Mouse (Mus musculus): ENCODE measurements around the gene Pla2g12b.

Pla2g12b gene

GRCm38 (mm10) chr10:59416623-59417022 lies 13.2 kb downstream of the Pla2g12b start:
- DNase-seq: no peak

DNA sequence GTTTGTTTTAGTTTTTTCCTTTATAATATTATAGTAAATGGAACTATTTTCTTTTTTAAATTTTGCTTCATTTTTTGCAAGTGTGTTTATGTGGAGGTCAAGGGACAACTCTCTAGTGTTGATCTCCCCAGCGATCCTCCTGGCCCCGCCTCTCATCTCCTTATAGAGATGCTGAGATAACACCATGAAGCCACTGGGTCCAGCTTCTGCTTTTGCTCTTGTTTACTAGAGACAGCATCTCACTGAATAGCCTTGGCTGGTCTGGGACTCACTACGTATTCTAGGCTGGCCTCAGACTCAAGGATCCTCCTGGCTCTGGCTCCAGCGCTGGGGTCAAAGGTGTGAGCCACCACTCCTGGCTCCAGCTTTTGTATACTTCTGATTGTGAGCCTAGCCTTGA lies 16.1 kb downstream of the Pla2g12b start:
- no peak for DNase-seq

- no peak for DNase-seq
Observed at GRCm38 (mm10) chr10:59424453-59424852, 21.0 kb downstream of the Pla2g12b start.

- no peak for DNase-seq
Observed at GRCm38 (mm10) chr10:59425369-59425768, 21.9 kb downstream of the Pla2g12b start.

- DNase-seq: no peak
Observed at GRCm38 (mm10) chr10:59426371-59426770, 22.9 kb downstream of the Pla2g12b start.

- DNase-seq: no peak
Observed at GRCm38 (mm10) chr10:59429448-59430135, 26.1 kb downstream of the Pla2g12b start.

- DNase-seq: no peak
Observed at GRCm38 (mm10) chr10:59430701-59431218, 27.3 kb downstream of the Pla2g12b start.

- no peak for DNase-seq
Observed at GRCm38 (mm10) chr10:59435746-59436145, 32.3 kb downstream of the Pla2g12b start.

- no peak for DNase-seq
Observed at GRCm38 (mm10) chr10:59438651-59439050, 35.2 kb downstream of the Pla2g12b start.

- DNase-seq: no peak
Observed at GRCm38 (mm10) chr10:59439508-59439931, 36.1 kb downstream of the Pla2g12b start.

GRCm38 (mm10) chr10:59440177-59440576 lies 36.7 kb downstream of the Pla2g12b start:
- no peak for DNase-seq

DNA sequence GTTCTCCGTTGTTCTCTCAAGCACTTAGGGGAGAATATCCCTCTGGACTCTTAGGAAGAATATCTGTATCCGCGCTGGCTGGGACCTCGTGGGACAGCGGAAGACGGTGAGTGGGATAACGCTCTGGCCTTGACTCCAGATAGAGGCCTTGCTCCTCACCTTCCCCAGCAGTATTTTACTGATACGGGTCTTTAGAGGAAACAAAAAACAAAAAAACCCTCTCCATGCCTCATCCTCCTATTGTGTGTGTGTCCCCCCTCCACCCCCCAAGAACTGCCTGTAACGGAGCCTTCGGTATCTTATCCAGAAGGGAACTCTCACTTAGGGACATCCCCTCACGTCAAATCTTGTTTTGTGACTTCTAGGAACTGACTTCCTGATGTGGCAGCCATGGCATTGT lies 38.3 kb downstream of the Pla2g12b start, which contains the start of gene Oit3:
Gene Oit3 (minus strand): TSS at position 44 of the 400 bp plus-strand sequence.
- no peak for DNase-seq

DNA sequence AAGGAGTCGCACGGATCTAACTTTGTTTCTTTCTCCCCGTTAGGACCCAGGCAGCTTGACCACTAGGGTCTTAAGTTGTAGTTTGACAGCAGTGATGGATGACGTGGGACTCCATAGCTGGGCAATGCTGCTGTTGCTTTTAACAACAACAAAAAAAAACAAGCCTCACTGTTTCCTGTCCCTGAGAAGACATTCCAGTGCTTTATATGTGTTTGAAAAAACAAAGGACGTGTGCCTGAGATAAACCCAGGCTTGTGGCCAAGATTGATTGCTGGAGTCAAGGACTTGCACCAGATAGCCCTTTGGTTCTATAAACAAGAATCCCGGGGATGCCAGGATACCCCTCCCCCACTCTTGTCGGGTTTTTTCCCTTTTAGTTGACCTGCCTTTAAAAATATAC lies 39.8 kb downstream of the Pla2g12b start:
- DNase-seq: no peak

GRCm38 (mm10) chr10:59444106-59444505 lies 40.6 kb downstream of the Pla2g12b start:
- no peak for DNase-seq

DNA sequence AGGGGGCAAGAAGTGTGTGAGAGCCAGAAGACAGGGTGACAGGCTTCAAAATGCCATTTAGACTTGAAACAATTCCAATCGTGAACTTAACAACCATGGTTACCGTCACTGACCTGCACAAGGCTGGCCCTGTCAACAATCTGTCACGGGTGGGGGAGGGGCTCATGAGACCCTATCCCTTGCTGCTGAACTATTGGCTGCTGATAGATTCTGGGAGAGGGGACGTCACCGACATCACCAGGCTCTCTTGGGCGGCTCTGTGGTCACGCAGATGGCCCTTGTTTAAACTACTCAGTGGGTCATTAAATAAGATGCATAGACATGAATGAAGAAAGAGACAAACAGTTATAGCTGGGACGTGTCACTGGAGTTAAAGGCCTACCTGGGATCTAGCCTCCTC lies 41.2 kb downstream of the Pla2g12b start:
- no peak for DNase-seq

- DNase-seq: no peak
Observed at GRCm38 (mm10) chr10:59446911-59447437, 43.5 kb downstream of the Pla2g12b start.

DNA sequence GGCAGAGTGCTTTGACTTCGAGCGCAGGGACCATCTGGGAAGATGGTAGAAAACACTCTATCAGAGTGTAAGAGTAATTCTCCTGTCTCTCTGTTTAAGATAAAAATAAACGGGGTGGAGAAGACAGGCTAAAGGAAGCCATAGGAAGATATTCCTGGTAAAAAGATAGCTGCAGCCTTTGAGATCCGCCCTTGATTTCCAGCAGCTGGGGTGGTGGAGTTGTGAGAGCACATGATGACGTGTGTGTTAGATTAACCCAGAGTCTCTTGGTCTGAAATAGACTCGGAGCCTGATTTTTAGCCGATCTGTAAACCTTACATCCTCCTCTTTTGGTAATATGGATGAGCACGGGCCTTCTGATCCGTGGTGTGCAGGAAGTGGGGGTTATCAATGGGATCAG lies 44.1 kb downstream of the Pla2g12b start:
- no peak for DNase-seq

DNA sequence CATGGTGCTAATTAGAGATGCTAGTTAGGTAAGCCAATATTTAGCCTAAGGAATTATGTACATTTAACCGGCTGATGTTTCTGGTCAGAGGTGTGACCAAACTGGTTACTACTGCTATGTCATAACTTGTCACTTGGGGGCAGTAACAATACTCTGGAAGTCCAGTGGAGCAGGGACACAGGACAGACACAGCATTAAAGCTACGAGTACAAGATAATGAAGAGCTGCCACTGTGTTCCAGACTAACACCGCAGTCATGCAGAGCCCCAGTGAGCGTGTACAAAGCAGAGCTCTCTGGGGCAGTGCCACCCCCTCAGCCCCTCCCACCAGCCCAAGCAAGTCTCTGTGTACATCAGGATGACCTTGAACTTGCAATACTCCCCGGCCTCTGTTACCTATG lies 48.4 kb downstream of the Pla2g12b start:
- DNase-seq: no peak

GRCm38 (mm10) chr10:59454631-59455030 lies 51.2 kb downstream of the Pla2g12b start:
- no peak for DNase-seq

DNA sequence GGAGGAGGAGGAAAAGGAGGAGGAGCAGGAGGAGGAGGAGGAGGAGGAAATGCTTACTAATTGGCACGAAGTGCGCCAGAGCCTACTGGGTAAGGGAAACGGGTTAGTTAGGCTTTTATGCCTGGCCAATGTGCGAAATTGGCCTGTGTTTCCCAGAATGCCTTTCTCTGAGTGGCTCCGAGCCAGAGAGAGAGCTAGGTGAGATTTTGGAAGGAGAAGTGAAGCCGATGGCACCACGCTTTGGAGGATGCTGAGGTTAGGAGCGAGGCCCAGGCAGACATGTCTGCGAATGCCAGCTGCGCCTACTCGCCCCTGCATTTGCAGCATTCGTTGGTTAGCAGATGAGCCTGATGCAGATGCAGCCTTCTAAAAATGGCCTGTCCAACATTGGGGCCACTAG lies 56.3 kb downstream of the Pla2g12b start:
- DNase-seq: no peak

GRCm38 (mm10) chr10:59462307-59462706 lies 58.8 kb downstream of the Pla2g12b start:
- DNase-seq: no peak

DNA sequence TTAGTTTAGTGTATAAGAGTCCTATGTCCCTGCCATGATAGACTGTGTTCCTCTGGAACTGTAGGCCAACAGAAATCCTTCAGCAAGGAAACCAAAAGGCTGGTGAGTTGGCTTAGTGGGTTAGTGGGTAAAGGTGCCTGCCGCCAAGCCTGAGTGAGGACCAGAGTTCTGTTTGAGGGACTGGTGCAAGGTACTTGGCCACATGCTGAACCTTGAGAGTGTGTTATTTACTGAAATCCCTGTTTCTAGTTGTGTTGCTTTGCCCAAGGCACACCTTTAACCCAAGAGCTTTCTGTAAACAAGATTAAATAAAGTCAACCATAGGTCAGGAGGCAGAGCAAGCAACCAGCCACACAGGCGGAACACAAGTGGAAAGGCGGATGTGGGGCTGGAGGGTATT lies 62.1 kb downstream of the Pla2g12b start:
- no peak for DNase-seq

DNA sequence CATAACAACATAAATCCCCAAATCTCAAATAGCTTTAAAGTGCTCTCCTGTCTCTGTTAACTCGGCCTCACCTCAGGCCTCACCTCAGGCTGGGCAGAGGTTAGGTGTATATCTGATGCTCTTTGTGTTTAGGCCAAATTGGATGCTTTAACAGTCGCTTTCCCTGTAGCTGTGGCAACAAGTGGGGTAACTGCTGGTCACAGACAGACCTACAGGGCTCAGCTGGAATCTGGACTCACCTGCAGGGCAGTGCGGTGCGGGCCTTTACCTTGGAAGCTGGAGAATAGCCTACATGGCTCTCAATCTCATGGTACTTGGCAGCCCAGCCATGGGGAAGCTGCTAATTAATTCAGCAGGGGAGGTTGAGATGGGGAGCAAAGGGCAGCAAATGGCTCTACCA lies 63.2 kb downstream of the Pla2g12b start:
- no peak for DNase-seq

GRCm38 (mm10) chr10:59467297-59467696 lies 63.8 kb downstream of the Pla2g12b start:
- DNase-seq: no peak

DNA sequence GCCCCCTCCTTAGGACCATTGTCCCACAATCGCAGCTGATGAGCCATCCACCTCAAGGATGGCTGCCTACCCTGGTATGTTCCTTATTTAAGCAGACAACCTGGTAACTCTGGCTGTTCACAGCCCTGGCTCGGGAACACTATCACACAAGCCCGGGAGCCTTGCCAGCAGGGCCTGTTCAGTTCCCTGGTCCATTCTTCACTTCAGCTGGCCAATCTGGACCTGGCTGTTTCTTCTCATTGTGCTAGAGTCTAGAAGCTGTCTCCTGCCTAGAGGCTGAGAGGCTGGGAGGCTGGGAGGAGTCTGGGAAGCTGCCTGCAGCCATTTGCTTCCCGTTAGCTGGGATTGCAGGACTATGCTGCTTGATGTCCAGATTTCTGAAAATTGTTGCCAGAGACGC lies 67.0 kb downstream of the Pla2g12b start:
- no peak for DNase-seq

Measured in thymus, postnatal 4 days (tissue).